Mouse (Mus musculus) MEL (cell line): Measurements from ENCODE around the gene Frmd4b. TPM values are rescaled to one million over a fixed set of nuclear protein-coding genes. Genes with fewer than 3 reads are reported as not detected.

Experiments
- DNase-seq: peaks from one replicate; pipeline ENCODE4 v3.0.0; 2011; ENCODE audit warnings: low read depth, low spot score
- H3K27ac ChIP-seq: 2 replicates; pipeline ENCODE4 v1.5.1; 2012; ENCODE audit warnings: low read depth, mild to moderate bottlenecking, control low read depth, low read length, moderate library complexity; ENCODE audit not compliant: control insufficient read depth
- H3K27me3 ChIP-seq, 2 experiments: fragments of 150-350 bp in 1 of 2; sonication (generic) in 1 of 2; 2 replicates each; pipeline ENCODE4 v1.6.1; 2012; ENCODE audit warnings: low read length in 2 of 2, mild to moderate bottlenecking in 2 of 2, improper control_type of control experiment in 1 of 2, moderate library complexity in 1 of 2; ENCODE audit not compliant: insufficient read depth in 2 of 2, control insufficient read depth in 1 of 2
- H3K36me3 ChIP-seq, 2 experiments: 2 replicates each; pipeline ENCODE4 v1.6.1; 2012 to 2014; ENCODE audit warnings: low read length in 2 of 2, improper control_type of control experiment in 1 of 2, inconsistent platforms in 1 of 2, mild to moderate bottlenecking in 1 of 2; ENCODE audit not compliant: insufficient read depth in 2 of 2, control insufficient read depth in 1 of 2
- H3K4me1 ChIP-seq, 2 experiments: fragments of 150-350 bp in 1 of 2; sonication (generic) in 1 of 2; 2 replicates each; pipeline ENCODE4 v1.6.1; 2012; ENCODE audit warnings: low read length in 2 of 2, improper control_type of control experiment in 1 of 2, mild to moderate bottlenecking in 1 of 2; ENCODE audit not compliant: insufficient read depth in 2 of 2, control insufficient read depth in 1 of 2
- H3K4me3 ChIP-seq, 2 experiments: fragments of 150-350 bp in 1 of 2; sonication (generic) in 1 of 2; 2 replicates each; pipeline ENCODE4 v1.5.1; 2012; ENCODE audit warnings: low read depth in 2 of 2, low read length in 2 of 2, mild to moderate bottlenecking in 2 of 2, moderate library complexity in 2 of 2, control low read depth in 1 of 2, improper control_type of control experiment in 1 of 2; ENCODE audit not compliant: control insufficient read depth in 1 of 2, insufficient read depth in 1 of 2
- H3K79me2 ChIP-seq: 2 replicates; pipeline ENCODE4 v1.6.1; 2012; ENCODE audit warnings: mild to moderate bottlenecking, low read length, moderate library complexity; ENCODE audit not compliant: control insufficient read depth, poor library complexity, insufficient read depth
- H3K9ac ChIP-seq: 2 replicates; pipeline ENCODE4 v1.6.1; 2012; ENCODE audit warnings: low read depth, mild to moderate bottlenecking, control low read depth, low read length, moderate library complexity; ENCODE audit not compliant: control insufficient read depth, poor library complexity, severe bottlenecking
- H3K9me3 ChIP-seq: fragments of 150-350 bp; sonication (generic); replicated peaks from 2 replicates; pipeline ENCODE4 v1.6.1; 2012; ENCODE audit warnings: mild to moderate bottlenecking, low read length, improper control_type of control experiment, moderate library complexity; ENCODE audit not compliant: insufficient read depth
- BHLHE40 ChIP-seq: IDR thresholded peaks from 2 replicates; pipeline ENCODE4 v1.6.1; 2012; ENCODE audit warnings: low read depth, mild to moderate bottlenecking, inconsistent platforms, low read length, improper control_type of control experiment, borderline replicate concordance
- CHD1 ChIP-seq: IDR thresholded peaks from 2 replicates; pipeline ENCODE4 v1.6.1; 2012; ENCODE audit warnings: low read depth, mild to moderate bottlenecking, inconsistent platforms, low read length, improper control_type of control experiment
- CHD2 ChIP-seq: IDR thresholded peaks from 2 replicates; pipeline ENCODE4 v1.6.1; 2011; ENCODE audit warnings: low read length, improper control_type of control experiment
- E2F4 ChIP-seq: IDR thresholded peaks from 2 replicates; pipeline ENCODE4 v1.6.1; 2011; ENCODE audit warnings: low read depth, low read length, improper control_type of control experiment, borderline replicate concordance
- EP300 ChIP-seq, 2 experiments: IDR thresholded peaks; 2 replicates each; pipeline ENCODE4 v1.6.1; 2011; ENCODE audit warnings: improper control_type of control experiment in 2 of 2, low read length in 2 of 2, low read depth in 1 of 2, mild to moderate bottlenecking in 1 of 2
- ETS1 ChIP-seq: IDR thresholded peaks from 2 replicates; pipeline ENCODE4 v1.6.1; 2012; ENCODE audit warnings: low read depth, mild to moderate bottlenecking, inconsistent platforms, low read length, improper control_type of control experiment, moderate library complexity
- GATA1 ChIP-seq: IDR thresholded peaks from 2 replicates; pipeline ENCODE4 v1.6.1; 2011; ENCODE audit warnings: low read depth, low read length, improper control_type of control experiment
- MAZ ChIP-seq: IDR thresholded peaks from 2 replicates; pipeline ENCODE4 v1.6.1; 2012; ENCODE audit warnings: low read depth, mild to moderate bottlenecking, inconsistent platforms, low read length, improper control_type of control experiment
- NELFE ChIP-seq: IDR thresholded peaks from 2 replicates; pipeline ENCODE4 v1.6.1; 2011; ENCODE audit warnings: low read depth, low read length, improper control_type of control experiment
- NRF1 ChIP-seq: IDR thresholded peaks from 2 replicates; pipeline ENCODE4 v1.6.1; 2014; ENCODE audit warnings: low read depth, mild to moderate bottlenecking, inconsistent platforms, low read length, improper control_type of control experiment, moderate library complexity; ENCODE audit not compliant: poor library complexity, insufficient read depth, severe bottlenecking
- POLR2AphosphoS5 ChIP-seq: IDR thresholded peaks from 2 replicates; pipeline ENCODE4 v1.6.1; 2012; ENCODE audit warnings: low read depth, borderline replicate concordance, mild to moderate bottlenecking, inconsistent platforms, low read length, moderate library complexity, mixed read lengths
- RCOR1 ChIP-seq: IDR thresholded peaks from 2 replicates; pipeline ENCODE4 v1.6.1; 2012; ENCODE audit warnings: low read depth, mild to moderate bottlenecking, inconsistent platforms, low read length, improper control_type of control experiment
- SIN3A ChIP-seq: IDR thresholded peaks from 2 replicates; pipeline ENCODE4 v1.6.1; 2012; ENCODE audit warnings: low read length, improper control_type of control experiment, inconsistent platforms
- TBP ChIP-seq: IDR thresholded peaks from 2 replicates; pipeline ENCODE4 v1.8.0; 2011; ENCODE audit warnings: low read depth, low read length, improper control_type of control experiment
- TCF12 ChIP-seq: IDR thresholded peaks from 2 replicates; pipeline ENCODE4 v1.6.1; 2014; ENCODE audit warnings: low read depth, mild to moderate bottlenecking, inconsistent platforms, low read length, improper control_type of control experiment, moderate library complexity
- UBTF ChIP-seq: IDR thresholded peaks from 2 replicates; pipeline ENCODE4 v1.6.1; 2012; ENCODE audit warnings: low read depth, mild to moderate bottlenecking, inconsistent platforms, low read length, improper control_type of control experiment, moderate library complexity, borderline replicate concordance; ENCODE audit not compliant: insufficient read depth
- USF1 ChIP-seq: IDR thresholded peaks from 2 replicates; pipeline ENCODE4 v1.6.1; 2014; ENCODE audit warnings: low read depth, mild to moderate bottlenecking, inconsistent platforms, low read length, improper control_type of control experiment, moderate library complexity
- USF2 ChIP-seq, 2 experiments: IDR thresholded peaks; 2 replicates each; pipeline ENCODE4 v1.6.1; 2011 to 2012; ENCODE audit warnings: improper control_type of control experiment in 2 of 2, low read length in 2 of 2, borderline replicate concordance in 1 of 2, inconsistent platforms in 1 of 2, low read depth in 1 of 2, mild to moderate bottlenecking in 1 of 2; ENCODE audit not compliant: insufficient read depth in 1 of 2
- ZKSCAN1 ChIP-seq: IDR thresholded peaks from 2 replicates; pipeline ENCODE4 v1.6.1; 2012; ENCODE audit warnings: low read depth, mild to moderate bottlenecking, inconsistent platforms, low read length, improper control_type of control experiment, moderate library complexity
- polyA plus RNA-seq, 2 experiments: library from polyadenylated mRNA; stranded (reverse) in 1 of 2; unstranded in 1 of 2; fragments of >175 nt in 1 of 2; fragments of >200 nt in 1 of 2; gene quantifications; 2 replicates each; pipeline versions ENCODE4 v1.2.1 to v1.2.4; 2012; ENCODE audit warnings: low replicate concordance in 2 of 2, low read depth in 1 of 2; ENCODE audit not compliant: insufficient read length in 2 of 2, insufficient read depth in 1 of 2, missing spikeins in 1 of 2
- total RNA-seq: library from RNA; depleted of rRNA; stranded (reverse); fragments of 300-350 nt; gene quantifications from 2 replicates; pipeline ENCODE4 v1.2.3, GENCODE M21; 2012

Frmd4b gene
- total and polyA plus RNA-seq, 3 experiments: 0.18 TPM; not detected in 2

DNA sequence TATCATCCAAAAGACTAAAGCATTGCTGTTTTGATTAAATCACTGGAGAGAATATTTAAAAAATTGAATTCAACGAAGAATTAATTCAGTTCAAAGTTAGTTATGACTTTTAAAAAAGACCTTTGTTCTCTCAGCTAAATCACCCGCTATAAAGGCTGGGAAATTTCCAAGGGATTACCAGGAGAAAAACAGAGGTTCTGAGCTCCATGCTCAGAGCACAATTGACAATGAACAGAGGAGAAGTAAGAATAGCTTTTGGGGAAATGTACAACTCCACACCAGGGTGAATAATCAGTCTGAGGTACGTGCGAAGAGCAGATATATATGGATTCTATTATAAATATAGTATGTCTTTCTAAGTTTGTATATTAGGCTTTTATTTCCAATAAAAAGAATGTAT is 293.4 kb downstream of the Frmd4b start:
- no peak overlapping the region for H3K27ac ChIP-seq
- no peak overlapping the region for H3K4me3 ChIP-seq
- H3K27me3 ChIP-seq: peaks cover 0 to 2% of the 10 kb centered on the region in 2 experiments; a peak in 1 of 4 replicates
- H3K4me1 ChIP-seq: no peaks in the 10 kb centered on the region
- no peak overlapping the region for H3K9ac ChIP-seq
- no peak for TF ChIP-seq USF2 (IDR thresholded peaks at IDR 0.05; ENCODE audit: borderline replicate concordance in 1 of 2, insufficient read depth in 1 of 2, low read depth in 1 of 2, low read length in 2 of 2)
- no peak for TF ChIP-seq EP300 (IDR thresholded peaks at IDR 0.05; ENCODE audit: low read depth in 1 of 2, low read length in 2 of 2)
- no peak for TF ChIP-seq NELFE
- TF ChIP-seq RCOR1: no peak
- no peak for TF ChIP-seq POLR2AphosphoS5
- TF ChIP-seq ETS1: no peak
- TF ChIP-seq TCF12: no peak
- no peak for TF ChIP-seq CHD1
- TF ChIP-seq E2F4: no peak
- no peak for TF ChIP-seq ZKSCAN1
- H3K9me3 ChIP-seq: no peaks in the 10 kb centered on the region
- no peaks in the 10 kb centered on the region for H3K79me2 ChIP-seq
- no peak for DNase-seq
- H3K36me3 ChIP-seq: no peaks in the 10 kb centered on the region

DNA sequence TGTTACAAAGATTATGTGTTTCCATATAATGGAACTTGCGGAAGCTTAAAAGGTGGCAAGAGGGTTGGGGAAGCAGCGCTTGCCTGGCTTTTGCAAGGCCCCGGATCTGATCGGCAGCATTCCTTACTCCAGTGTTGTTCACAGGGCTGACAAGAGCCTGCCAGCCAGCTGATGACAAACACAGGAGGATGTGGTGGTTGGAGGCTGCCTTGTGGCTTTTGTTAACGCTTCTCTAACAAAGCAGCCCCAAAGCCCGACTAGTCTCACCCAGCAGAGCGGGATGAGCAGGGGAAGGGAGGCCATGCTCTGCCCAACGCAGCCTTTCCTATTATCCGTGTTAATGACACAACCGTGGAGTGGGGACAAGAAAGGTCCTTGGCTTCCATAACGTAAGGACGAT is 295.2 kb downstream of the Frmd4b start:
- Histone ChIP-seq H3K9me3 (no peaks in the 10 kb centered on the region), H3K9ac (no peak overlapping the region), H3K79me2 (no peaks in the 10 kb centered on the region), H3K36me3 (no peaks in the 10 kb centered on the region), H3K27me3 (peaks cover 0 to 2% of the 10 kb centered on the region in 2 experiments; a peak in 1 of 4 replicates), H3K27ac (no peak overlapping the region), H3K4me1 (no peaks in the 10 kb centered on the region), H3K4me3 (no peak overlapping the region)
- DNase-seq: no peak
- TF ChIP-seq EP300 (IDR thresholded peaks at IDR 0.05; ENCODE audit: low read depth in 1 of 2, low read length in 2 of 2): no peak
- no peak for TF ChIP-seq UBTF
- no peak for TF ChIP-seq CHD2
- no peak for TF ChIP-seq USF1
- no peak for TF ChIP-seq BHLHE40
- TF ChIP-seq NRF1: no peak
- TF ChIP-seq USF2 (IDR thresholded peaks at IDR 0.05; ENCODE audit: borderline replicate concordance in 1 of 2, insufficient read depth in 1 of 2, low read depth in 1 of 2, low read length in 2 of 2): no peak
- TF ChIP-seq ETS1: no peak
- TF ChIP-seq TBP: no peak
- TF ChIP-seq E2F4: no peak
- TF ChIP-seq RCOR1: no peak
- TF ChIP-seq SIN3A: no peak
- TF ChIP-seq MAZ: no peak
- no peak for TF ChIP-seq GATA1
